Mouse (Mus musculus): Measurements from ENCODE around the gene Fer1l4. TPM values are rescaled to one million over a fixed set of nuclear protein-coding genes. Genes with fewer than 3 reads are reported as not detected.

Fer1l4 gene
- polyA plus RNA-seq, 1 experiment from 2014 or later = not detected

DNA sequence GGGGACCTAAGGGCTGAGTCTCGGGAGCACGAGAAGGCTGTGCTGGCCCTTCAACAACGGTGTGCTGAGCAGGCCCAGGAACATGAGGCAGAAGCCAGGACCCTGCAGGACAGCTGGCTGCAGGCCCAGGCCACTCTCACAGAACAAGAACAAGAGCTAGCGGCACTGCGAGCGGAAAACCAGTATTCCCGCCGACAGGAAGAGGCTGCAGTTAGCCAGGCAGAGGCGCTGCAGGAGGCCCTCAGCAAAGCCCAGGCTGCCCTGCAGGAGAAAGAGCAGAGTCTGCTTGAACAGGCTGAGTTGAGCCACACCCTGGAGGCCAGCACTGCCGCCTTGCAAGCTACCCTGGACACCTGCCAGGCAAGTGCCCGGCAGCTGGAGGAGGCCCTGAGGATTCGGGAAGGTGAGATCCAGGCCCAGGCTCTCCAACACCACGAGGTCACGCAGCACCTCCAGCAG lies 60.9 kb downstream of the Fer1l4 start:
- Histone ChIP-seq H3K9ac (no peak overlapping the region), H3K9me3 (no peaks in the 10 kb centered on the region), H3K27me3 (no peaks in the 10 kb centered on the region), H3K36me3 (peaks cover 100% of the 10 kb centered on the region), H3K4me2 (replicated peaks) (no peak overlapping the region), H3K27ac (no peak overlapping the region), H3K4me1 (no peaks in the 10 kb centered on the region), H3K4me3 (no peak overlapping the region)
- ATAC-seq (ENCODE audit: low FRiP score, low read depth) = no peak
- WGBS = 80% methylated on average over 14 of the region's 14 CpGs

GRCm38 (mm10) chr2:155991151-155991550 lies 61.6 kb downstream of the Fer1l4 start:
- Histone ChIP-seq H3K27me3 (no peaks in the 10 kb centered on the region), H3K36me3 (peaks cover 100% of the 10 kb centered on the region), H3K4me3 (no peak overlapping the region), H3K27ac (no peak overlapping the region), H3K4me2 (replicated peaks) (no peak overlapping the region), H3K9ac (no peak overlapping the region), H3K4me1 (no peaks in the 10 kb centered on the region), H3K9me3 (no peaks in the 10 kb centered on the region)
- no peak for ATAC-seq (ENCODE audit: low FRiP score, low read depth)
- WGBS = 95% methylated on average over 10 of the region's 10 CpGs

GRCm38 (mm10) chr2:155989085-155989484 lies 63.7 kb downstream of the Fer1l4 start:
- no peak overlapping the region for H3K27ac ChIP-seq
- no peak; the same call in 1 of the 2 replicates for ATAC-seq (ENCODE audit: low FRiP score, low read depth)
- H3K9me3 ChIP-seq = no peaks in the 10 kb centered on the region
- H3K4me2 ChIP-seq (replicated peaks) = no peak overlapping the region
- H3K4me1 ChIP-seq = no peaks in the 10 kb centered on the region
- peaks cover 100% of the 10 kb centered on the region for H3K36me3 ChIP-seq
- 77% methylated on average over 4 of the region's 4 CpGs for WGBS
- no peaks in the 10 kb centered on the region for H3K27me3 ChIP-seq
- no peak overlapping the region for H3K4me3 ChIP-seq
- H3K9ac ChIP-seq = no peak overlapping the region

DNA sequence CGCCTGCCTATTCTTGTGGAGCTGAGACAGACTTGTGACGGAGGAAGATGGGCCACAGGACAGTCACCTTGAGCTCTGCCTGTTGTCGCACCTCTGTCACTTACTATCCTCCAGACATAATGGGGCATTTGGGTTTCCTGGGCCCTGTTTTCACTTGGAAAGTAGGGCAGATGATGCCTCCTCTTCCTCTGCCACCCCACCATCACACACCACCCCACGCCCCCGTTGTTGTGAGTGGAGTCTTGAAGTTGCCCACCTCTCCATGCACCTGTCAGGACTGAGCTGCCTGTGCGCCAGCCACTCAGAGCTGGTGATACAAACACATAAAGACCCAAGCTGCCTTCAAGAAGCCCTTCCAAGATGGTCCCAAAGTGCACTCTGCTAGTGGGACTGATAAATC lies 65.6 kb downstream of the Fer1l4 start:
- 92% methylated on average over 6 of the region's 6 CpGs for WGBS
- Histone ChIP-seq H3K4me1 (no peaks in the 10 kb centered on the region), H3K27ac (no peak overlapping the region), H3K9me3 (no peaks in the 10 kb centered on the region), H3K9ac (no peak overlapping the region), H3K4me3 (no peak overlapping the region), H3K27me3 (no peaks in the 10 kb centered on the region), H3K4me2 (replicated peaks) (no peak overlapping the region), H3K36me3 (peaks cover 100% of the 10 kb centered on the region)
- no peak for ATAC-seq (ENCODE audit: low FRiP score, low read depth)

DNA sequence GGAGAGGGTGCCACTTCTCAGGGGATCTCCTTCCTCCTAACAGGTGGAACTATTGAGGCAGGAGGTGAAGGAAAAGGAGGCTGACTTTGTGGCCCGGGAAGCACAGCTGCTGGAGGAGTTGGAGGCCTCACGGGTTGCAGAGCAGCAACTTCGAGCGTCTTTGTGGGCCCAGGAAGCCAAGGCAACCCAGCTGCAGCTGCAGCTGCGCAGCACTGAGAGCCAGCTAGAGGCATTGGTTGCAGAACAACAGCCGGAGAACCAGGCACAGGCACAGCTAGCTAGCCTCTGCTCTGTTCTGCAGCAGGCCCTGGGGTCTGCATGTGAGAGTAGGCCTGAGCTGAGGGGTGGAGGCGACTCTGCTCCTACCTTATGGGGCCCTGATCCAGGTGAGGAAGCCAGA lies 67.0 kb downstream of the Fer1l4 start:
- Histone ChIP-seq H3K9ac (no peak overlapping the region), H3K9me3 (no peaks in the 10 kb centered on the region), H3K27ac (no peak overlapping the region), H3K4me2 (replicated peaks) (no peak overlapping the region), H3K4me1 (no peaks in the 10 kb centered on the region), H3K27me3 (no peaks in the 10 kb centered on the region), H3K4me3 (no peak overlapping the region), H3K36me3 (peaks cover 100% of the 10 kb centered on the region)
- WGBS = 73% methylated on average over 7 of the region's 7 CpGs
- no peak for ATAC-seq (ENCODE audit: low FRiP score, low read depth)

DNA sequence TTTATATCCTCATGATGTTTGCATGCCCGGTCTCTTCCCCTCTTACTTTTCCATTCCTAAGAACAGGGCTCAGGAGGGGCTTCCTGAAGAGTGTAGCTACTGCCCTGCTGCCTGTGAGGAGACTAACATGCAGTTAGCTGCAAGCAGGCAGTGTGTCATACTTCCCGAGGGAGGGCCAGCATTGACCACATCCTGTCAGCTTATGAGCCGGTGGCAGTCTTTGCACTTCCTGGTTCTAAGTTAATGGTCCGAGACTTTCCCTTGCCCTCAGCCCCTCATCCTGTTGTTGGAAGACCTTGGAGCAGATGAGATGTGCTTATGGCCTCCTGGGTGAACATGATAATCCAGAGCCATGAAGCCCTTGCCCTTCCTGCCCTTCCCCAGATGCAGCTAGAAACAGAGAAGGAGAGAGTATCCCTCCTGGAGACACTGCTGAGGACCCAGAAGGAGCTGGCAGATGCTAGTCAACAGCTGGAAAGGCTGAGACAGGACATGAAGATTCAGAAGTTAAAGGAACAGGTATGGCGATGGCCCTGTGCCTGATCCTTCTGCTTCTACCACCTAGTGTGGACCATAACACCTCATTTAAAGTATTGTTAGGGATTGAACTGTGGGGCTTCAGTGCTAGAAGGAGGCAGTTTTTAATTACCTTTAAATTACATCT lies 73.3 kb downstream of the Fer1l4 start:
- no peaks in the 10 kb centered on the region for H3K9me3 ChIP-seq
- H3K9ac ChIP-seq = no peak overlapping the region; the same call in 1 of the 2 replicates

DNA sequence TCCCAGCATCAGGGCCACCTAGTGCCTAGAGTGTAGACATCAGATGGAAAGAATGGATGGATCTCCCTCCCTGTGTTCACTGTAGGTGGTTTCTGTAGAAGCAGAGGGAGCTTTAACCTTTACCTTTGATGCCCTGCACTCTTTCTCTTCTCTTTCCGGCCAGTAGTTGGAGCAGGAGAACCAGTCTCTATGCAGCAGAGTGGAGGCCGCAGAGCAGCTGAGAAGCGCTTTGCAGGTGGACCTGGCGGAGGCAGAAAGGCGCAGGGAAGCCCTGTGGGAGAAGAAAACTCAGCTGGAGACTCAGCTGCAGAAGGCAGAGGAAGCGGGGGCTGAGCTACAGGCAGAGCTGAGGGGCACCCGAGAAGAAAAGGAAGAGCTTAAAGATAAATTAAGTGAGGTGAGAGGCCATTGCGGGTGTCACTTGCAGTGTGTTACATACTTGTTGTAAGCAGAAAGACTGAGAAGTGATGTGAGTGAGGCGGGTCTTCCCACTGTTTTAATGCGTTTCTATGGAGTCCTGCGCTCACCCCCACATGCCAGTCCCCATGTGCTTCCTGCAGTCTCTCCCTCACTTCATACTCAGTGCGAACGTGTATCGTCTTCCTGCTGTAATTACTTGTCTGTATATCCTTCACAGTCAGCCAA lies 78.5 kb downstream of the Fer1l4 start:
- H3K27me3 ChIP-seq = no peaks in the 10 kb centered on the region
- WGBS = 82% methylated on average over 14 of the region's 14 CpGs
- no peak overlapping the region for H3K4me2 ChIP-seq (replicated peaks)
- no peaks in the 10 kb centered on the region for H3K4me1 ChIP-seq
- H3K9ac ChIP-seq = no peak overlapping the region
- H3K27ac ChIP-seq = no peak overlapping the region
- H3K9me3 ChIP-seq = no peaks in the 10 kb centered on the region
- peaks cover 90% of the 10 kb centered on the region for H3K36me3 ChIP-seq
- no peak for ATAC-seq (ENCODE audit: low FRiP score, low read depth)
- no peak overlapping the region for H3K4me3 ChIP-seq

More for the DNA sequence above, 73.3 kb downstream of the Fer1l4 start:
- WGBS = 88% methylated on average over 5 of the region's 5 CpGs
- Histone ChIP-seq H3K27ac (no peak overlapping the region), H3K4me3 (no peak overlapping the region), H3K36me3 (peaks cover 94% of the 10 kb centered on the region), H3K4me2 (replicated peaks) (no peak overlapping the region), H3K4me1 (no peaks in the 10 kb centered on the region), H3K27me3 (no peaks in the 10 kb centered on the region)
- ATAC-seq (ENCODE audit: low FRiP score, low read depth) = no peak

DNA sequence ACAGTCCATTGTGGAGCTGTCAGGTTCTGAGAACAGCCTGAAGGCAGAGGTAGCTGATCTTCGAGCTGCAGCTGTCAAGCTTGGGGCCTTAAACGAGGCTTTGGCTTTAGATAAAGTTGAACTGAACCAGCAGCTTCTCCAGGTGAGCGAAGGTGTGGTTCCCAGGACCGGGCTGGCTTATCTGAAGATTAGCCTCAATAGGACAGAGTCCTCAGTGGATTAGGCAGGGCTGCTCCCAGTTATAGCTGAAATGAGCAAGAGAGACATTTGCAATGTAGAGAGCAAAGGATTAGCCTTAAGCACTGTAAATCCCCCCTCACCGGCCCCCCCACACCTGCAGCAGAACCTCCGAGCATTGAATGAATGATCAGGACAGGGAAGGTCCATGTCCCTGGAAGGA lies 79.4 kb downstream of the Fer1l4 start:
- 88% methylated on average over 6 of the region's 6 CpGs for WGBS

More for the DNA sequence above, 79.4 kb downstream of the Fer1l4 start:
- H3K27ac ChIP-seq = no peak overlapping the region
- no peak overlapping the region for H3K4me3 ChIP-seq
- no peaks in the 10 kb centered on the region for H3K27me3 ChIP-seq
- H3K36me3 ChIP-seq = peaks cover 90% of the 10 kb centered on the region
- H3K4me2 ChIP-seq (replicated peaks) = no peak overlapping the region
- no peak overlapping the region for H3K9ac ChIP-seq
- no peaks in the 10 kb centered on the region for H3K4me1 ChIP-seq
- no peaks in the 10 kb centered on the region for H3K9me3 ChIP-seq
- no peak for ATAC-seq (ENCODE audit: low FRiP score, low read depth)

Other genes with a start within 250 kb of the Fer1l4 start
- 16.2 and 18.1 TPM in 2 replicates for gene BC029722, start 233.5 kb downstream of the Fer1l4 start, polyA plus RNA-seq (2015; fragmentation: Nextera tagmentation; extraction: Ambion mirVana)
- 188 and 192 TPM in 2 replicates for gene Eif6, start 226.0 kb downstream of the Fer1l4 start, polyA plus RNA-seq (2015; fragmentation: Nextera tagmentation; extraction: Ambion mirVana)
- gene Fam83c, start 218.1 kb downstream of the Fer1l4 start, polyA plus RNA-seq (2015; fragmentation: Nextera tagmentation; extraction: Ambion mirVana) = 0.42 and 0.47 TPM in 2 replicates
- 66.9 and 74.7 TPM in 2 replicates for gene Uqcc1, start 122.6 kb downstream of the Fer1l4 start, polyA plus RNA-seq (2015; fragmentation: Nextera tagmentation; extraction: Ambion mirVana)
- 0.60 and 1.2 TPM in 2 replicates for gene Gm15557, start 112.2 kb downstream of the Fer1l4 start, polyA plus RNA-seq (2015; fragmentation: Nextera tagmentation; extraction: Ambion mirVana)
- gene Gdf5, start 107.6 kb downstream of the Fer1l4 start, polyA plus RNA-seq (2015; fragmentation: Nextera tagmentation; extraction: Ambion mirVana) = 101 and 107 TPM in 2 replicates
- 32.1 and 32.2 TPM in 2 replicates for gene Cep250, start 96.5 kb downstream of the Fer1l4 start, polyA plus RNA-seq (2015; fragmentation: Nextera tagmentation; extraction: Ambion mirVana)
- 1.5 and 1.9 TPM in 2 replicates for gene 6430550D23Rik, start 45.0 kb downstream of the Fer1l4 start, polyA plus RNA-seq (2015; fragmentation: Nextera tagmentation; extraction: Ambion mirVana)
- gene Ergic3, start 44.9 kb downstream of the Fer1l4 start, polyA plus RNA-seq (2015; fragmentation: Nextera tagmentation; extraction: Ambion mirVana) = 228 and 246 TPM in 2 replicates
- gene Spag4, start 12.2 kb upstream of the Fer1l4 start, polyA plus RNA-seq (2015; fragmentation: Nextera tagmentation; extraction: Ambion mirVana) = 3.9 and 4.3 TPM in 2 replicates
- 62.5 and 64.4 TPM in 2 replicates for gene Cpne1, start 59.0 kb upstream of the Fer1l4 start, polyA plus RNA-seq (2015; fragmentation: Nextera tagmentation; extraction: Ambion mirVana)
- 28.8 and 36.8 TPM in 2 replicates for gene Rbm12, start 59.0 kb upstream of the Fer1l4 start, polyA plus RNA-seq (2015; fragmentation: Nextera tagmentation; extraction: Ambion mirVana)
- gene Gm28036, start 74.1 kb upstream of the Fer1l4 start, polyA plus RNA-seq (2015; fragmentation: Nextera tagmentation; extraction: Ambion mirVana) = 15.4 and 20.3 TPM in 2 replicates
- gene Romo1, start 91.1 kb upstream of the Fer1l4 start, polyA plus RNA-seq (2015; fragmentation: Nextera tagmentation; extraction: Ambion mirVana) = 382 and 393 TPM in 2 replicates
- gene Nfs1, start 91.2 kb upstream of the Fer1l4 start, polyA plus RNA-seq (2015; fragmentation: Nextera tagmentation; extraction: Ambion mirVana) = 36.1 and 36.6 TPM in 2 replicates
- gene Rbm39, start 127.3 kb upstream of the Fer1l4 start, polyA plus RNA-seq (2015; fragmentation: Nextera tagmentation; extraction: Ambion mirVana) = 818 and 841 TPM in 2 replicates
- 91.7 and 94.0 TPM in 2 replicates for gene Phf20, start 143.5 kb upstream of the Fer1l4 start, polyA plus RNA-seq (2015; fragmentation: Nextera tagmentation; extraction: Ambion mirVana)